Mouse (Mus musculus): ENCODE results near the gene Creb5. TPM values are rescaled to one million over a fixed set of nuclear protein-coding genes. Genes with fewer than 3 reads are reported as not detected.

Creb5 gene
- polyA plus RNA-seq, 1 experiment from 2014 or later: 9.5 TPM

DNA sequence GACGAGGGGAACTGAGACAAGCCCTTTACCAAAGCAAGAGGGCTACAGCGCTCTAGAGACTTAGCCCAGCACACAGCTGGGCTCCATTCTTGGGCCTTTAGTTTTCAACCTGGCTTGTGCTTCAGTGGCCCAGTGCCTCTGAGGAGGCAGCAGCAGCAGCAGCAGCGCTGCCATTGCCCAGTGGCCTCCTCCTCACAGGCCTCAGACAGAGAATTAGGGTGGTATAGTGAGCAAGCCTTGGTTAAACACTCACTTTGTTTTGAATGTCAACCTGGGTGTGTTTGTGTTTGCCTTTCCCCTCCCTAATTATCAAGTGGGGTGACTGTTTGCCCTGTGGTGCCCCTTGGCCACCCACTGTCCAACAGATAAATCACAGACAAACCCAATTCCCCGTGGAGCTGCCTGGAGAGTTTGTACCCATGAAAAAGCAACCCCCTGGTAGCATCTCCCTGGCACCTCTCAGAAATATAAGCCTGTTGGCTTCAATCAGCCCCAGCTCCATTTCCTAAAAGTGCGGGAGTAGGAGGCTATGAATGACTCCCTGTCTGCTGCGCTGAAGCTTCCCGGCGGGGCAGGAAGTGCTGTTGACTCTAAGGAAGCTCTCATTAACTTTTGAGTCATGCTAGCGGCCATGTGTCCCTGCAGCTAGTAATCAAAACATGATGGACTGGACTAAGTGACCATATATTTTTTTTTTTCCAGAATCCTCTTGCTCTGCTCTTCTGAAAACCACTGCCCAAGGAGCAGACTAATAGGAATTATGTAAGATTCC lies 328.6 kb downstream of the Creb5 start:
- Histone ChIP-seq H3K9ac (no peak overlapping the region), H3K36me3 (no peaks in the 10 kb centered on the region), H3K27me3 (replicated peaks) (no peaks in the 10 kb centered on the region), H3K9me3 (no peaks in the 10 kb centered on the region), H3K4me2 (no peak overlapping the region), H3K4me3 (replicated peaks) (no peak overlapping the region), H3K4me1 (no peaks in the 10 kb centered on the region), H3K27ac (no peak overlapping the region)
- WGBS: 41% methylated on average over 9 of the region's 9 CpGs
- no peak for ATAC-seq (ENCODE audit: insufficient read depth, low FRiP score, low read depth)

DNA sequence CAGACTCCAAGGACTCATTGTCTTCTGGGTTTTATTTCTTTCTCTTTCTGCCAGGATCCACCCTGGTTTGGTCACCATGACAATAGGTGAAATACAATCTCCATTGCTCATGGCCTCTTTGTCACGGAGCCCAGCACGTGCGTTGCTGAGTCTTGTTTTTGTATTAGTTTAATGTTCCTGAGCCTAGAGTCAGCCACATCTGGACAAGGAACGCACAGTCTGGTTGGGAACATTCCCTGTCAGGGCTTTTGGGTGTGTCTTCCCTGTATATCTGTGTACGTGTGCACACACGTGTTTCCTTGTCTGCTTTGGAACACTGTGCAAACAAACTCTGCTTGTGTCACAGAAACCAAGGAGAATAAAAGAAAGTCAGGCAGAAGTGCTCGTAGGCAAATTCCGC lies 331.1 kb downstream of the Creb5 start:
- no peaks in the 10 kb centered on the region for H3K9me3 ChIP-seq
- no peak overlapping the region for H3K4me3 ChIP-seq (replicated peaks)
- no peaks in the 10 kb centered on the region for H3K27me3 ChIP-seq (replicated peaks)
- H3K4me1 ChIP-seq: no peaks in the 10 kb centered on the region
- H3K4me2 ChIP-seq: no peak overlapping the region; the same call in 1 of the 2 replicates
- no peak for ATAC-seq (ENCODE audit: insufficient read depth, low FRiP score, low read depth)
- H3K36me3 ChIP-seq: no peaks in the 10 kb centered on the region
- H3K9ac ChIP-seq: no peak overlapping the region
- WGBS: 65% methylated on average over 8 of the region's 8 CpGs
- H3K27ac ChIP-seq: peak overlapping the region; percentile 46; the same call in 1 of the 2 replicates

DNA sequence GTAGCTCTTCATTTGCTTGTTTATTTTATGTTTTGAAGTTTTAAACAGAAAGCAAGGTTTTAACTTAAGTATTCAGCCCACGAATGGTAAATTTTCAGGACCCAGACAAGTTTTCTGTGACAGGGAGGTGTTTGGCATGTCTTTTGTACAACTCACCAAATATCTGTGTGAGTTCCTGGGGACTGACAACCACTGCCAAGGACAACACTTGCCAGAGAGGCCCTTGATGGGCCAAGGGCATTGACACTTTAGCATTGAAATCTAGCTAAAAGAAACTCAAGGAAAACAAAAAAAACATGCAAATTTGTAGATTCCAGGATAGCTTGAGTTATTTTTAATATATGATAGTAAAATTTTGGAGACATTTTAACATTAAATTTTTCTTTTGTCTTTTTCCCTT lies 332.6 kb downstream of the Creb5 start:
- no peak for ATAC-seq (ENCODE audit: insufficient read depth, low FRiP score, low read depth)
- Histone ChIP-seq H3K27me3 (replicated peaks) (no peaks in the 10 kb centered on the region), H3K27ac (no peak overlapping the region), H3K9ac (no peak overlapping the region), H3K4me2 (no peak overlapping the region), H3K9me3 (no peaks in the 10 kb centered on the region), H3K4me3 (replicated peaks) (no peak overlapping the region), H3K4me1 (no peaks in the 10 kb centered on the region), H3K36me3 (no peaks in the 10 kb centered on the region)
- 64% methylated on average over 1 of the region's 1 CpGs for WGBS

DNA sequence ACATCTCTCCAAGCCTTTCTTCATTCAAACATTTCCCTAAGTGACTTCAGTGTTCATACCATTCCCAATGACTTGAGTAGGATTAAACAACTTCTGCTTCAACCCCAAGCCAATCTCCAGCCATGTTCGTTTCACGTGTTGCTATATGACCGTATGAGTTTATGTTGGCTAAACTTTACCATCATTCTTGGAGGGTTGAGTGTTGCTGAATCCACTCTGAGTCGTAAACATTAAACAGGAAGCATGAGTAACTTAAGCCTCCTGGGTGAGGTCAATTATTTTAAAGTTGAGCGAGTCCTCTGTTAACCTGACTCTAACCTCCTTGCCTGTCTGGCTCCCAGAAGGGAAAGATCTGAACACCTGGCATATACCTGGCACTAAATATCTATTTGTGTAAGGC lies 334.2 kb downstream of the Creb5 start:
- H3K4me3 ChIP-seq (replicated peaks): no peak overlapping the region
- H3K4me1 ChIP-seq: no peaks in the 10 kb centered on the region
- ATAC-seq (ENCODE audit: insufficient read depth, low FRiP score, low read depth): no peak
- H3K27me3 ChIP-seq (replicated peaks): no peaks in the 10 kb centered on the region
- 53% methylated on average over 5 of the region's 5 CpGs for WGBS
- H3K9ac ChIP-seq: no peak overlapping the region
- no peak overlapping the region for H3K4me2 ChIP-seq
- H3K36me3 ChIP-seq: no peaks in the 10 kb centered on the region
- H3K27ac ChIP-seq: no peak overlapping the region
- no peaks in the 10 kb centered on the region for H3K9me3 ChIP-seq

DNA sequence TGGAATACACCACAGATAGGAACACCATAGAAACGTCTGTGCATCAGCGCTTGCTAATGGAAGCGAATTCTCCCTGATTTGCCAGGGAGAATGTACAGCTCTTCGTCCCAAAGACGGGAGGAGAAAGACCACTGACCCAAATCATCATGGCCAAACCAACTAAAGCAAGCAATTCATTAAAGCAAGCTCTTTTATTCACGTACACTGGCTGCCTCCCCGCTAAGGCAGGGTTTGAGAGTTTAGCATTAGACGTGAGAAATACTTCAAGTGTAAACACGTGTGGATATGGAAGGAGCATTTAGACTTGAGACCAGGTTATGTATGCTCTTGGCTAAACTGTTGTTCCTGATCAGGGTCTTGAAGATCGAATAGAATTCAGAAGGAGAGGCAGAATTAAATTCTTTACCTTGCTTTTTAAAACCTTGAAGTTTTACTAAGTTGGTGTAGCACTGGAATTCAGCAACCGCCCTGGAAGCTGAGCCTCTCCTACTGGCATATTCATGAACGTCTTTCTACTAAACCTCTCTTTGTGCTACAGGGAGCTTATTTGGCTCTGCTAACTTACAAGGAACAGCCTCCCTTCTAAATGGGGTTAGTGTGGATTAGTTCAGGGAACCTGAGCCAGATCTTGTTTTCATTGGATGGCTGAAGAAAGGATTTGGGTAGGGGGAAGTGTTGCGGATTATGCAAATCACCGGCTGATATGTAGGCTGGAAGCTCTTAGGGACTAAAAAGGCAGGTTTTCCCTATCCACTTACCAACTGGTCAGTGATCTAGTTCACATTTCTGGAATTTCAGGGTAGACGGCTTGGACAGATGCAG lies 337.6 kb downstream of the Creb5 start:
- no peak for ATAC-seq (ENCODE audit: insufficient read depth, low FRiP score, low read depth)
- Histone ChIP-seq H3K9me3 (no peaks in the 10 kb centered on the region), H3K9ac (no peak overlapping the region), H3K4me2 (no peak overlapping the region), H3K4me3 (replicated peaks) (no peak overlapping the region), H3K36me3 (no peaks in the 10 kb centered on the region), H3K27ac (no peak overlapping the region), H3K27me3 (replicated peaks) (no peaks in the 10 kb centered on the region), H3K4me1 (no peaks in the 10 kb centered on the region)
- 66% methylated on average over 15 of the region's 15 CpGs for WGBS

DNA sequence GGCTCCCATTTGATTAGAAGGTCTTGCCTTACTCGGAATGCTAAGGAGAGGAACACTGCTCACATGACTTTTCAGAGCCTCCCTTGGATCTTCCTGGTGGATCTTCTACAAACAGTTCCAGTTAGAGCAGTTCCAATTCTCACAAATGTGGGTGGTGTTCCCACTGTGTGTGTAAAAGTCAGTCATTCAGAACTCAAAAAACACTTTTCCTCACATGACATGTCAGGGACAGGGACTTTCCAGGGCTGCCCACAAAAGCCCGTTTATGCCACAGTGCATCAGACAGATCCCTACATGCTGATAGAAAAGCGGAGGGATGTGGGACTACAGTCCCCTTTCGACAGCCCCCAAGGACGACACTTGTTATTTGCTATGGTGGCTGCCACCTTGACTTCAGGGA lies 339.0 kb downstream of the Creb5 start:
- no peaks in the 10 kb centered on the region for H3K9me3 ChIP-seq
- H3K27ac ChIP-seq: no peak overlapping the region
- no peaks in the 10 kb centered on the region for H3K27me3 ChIP-seq (replicated peaks)
- H3K4me3 ChIP-seq (replicated peaks): no peak overlapping the region
- ATAC-seq (ENCODE audit: insufficient read depth, low FRiP score, low read depth): no peak
- H3K36me3 ChIP-seq: no peaks in the 10 kb centered on the region
- no peaks in the 10 kb centered on the region for H3K4me1 ChIP-seq
- H3K4me2 ChIP-seq: no peak overlapping the region
- H3K9ac ChIP-seq: no peak overlapping the region
- 89% methylated on average over 5 of the region's 5 CpGs for WGBS

DNA sequence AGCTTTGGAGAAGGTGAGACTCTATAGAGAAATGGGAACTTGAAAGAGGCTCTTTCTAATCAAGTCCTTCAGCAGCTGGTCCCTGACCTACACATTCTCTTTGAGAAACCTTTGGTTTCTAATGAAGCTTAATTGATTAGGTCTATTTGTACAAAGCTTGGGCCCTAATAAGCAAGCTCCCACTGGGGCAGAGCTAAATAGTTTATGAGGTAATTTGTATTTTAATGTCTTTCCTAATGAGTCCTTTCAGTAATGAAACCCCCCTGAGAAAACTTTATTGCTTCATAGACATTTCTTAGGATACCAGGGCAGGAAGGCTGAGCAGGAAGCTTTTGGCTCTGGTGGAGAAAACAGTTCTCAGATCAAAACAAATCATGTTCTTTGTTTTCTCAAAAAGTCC lies 341.6 kb downstream of the Creb5 start:
- no peaks in the 10 kb centered on the region for H3K36me3 ChIP-seq
- no peak for ATAC-seq (ENCODE audit: insufficient read depth, low FRiP score, low read depth)
- no peak overlapping the region for H3K9ac ChIP-seq

DNA sequence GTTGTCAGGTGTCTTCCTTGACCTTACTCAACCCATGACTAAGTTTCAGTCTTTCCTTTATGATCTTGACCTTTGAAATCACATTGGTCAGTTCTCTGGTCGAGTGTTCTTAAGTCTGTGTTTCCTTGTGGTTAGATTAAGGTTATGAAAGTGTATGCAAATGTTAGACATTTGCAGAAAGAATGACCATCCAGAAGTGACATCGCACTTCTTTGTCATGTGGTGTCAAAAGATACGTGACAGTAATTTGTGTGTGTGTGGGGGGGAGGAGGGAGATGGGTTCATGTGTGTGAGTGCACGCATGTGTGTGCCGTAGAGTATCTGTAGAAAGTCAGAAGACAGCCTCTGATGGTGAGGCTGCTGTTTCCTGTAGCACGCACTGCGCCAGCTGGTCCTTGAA lies 348.4 kb downstream of the Creb5 start:
- ATAC-seq (ENCODE audit: insufficient read depth, low FRiP score, low read depth): no peak
- Histone ChIP-seq H3K9ac (no peak overlapping the region), H3K36me3 (no peaks in the 10 kb centered on the region), H3K27me3 (replicated peaks) (no peaks in the 10 kb centered on the region), H3K4me3 (replicated peaks) (no peak overlapping the region), H3K4me2 (no peak overlapping the region), H3K4me1 (no peaks in the 10 kb centered on the region), H3K9me3 (no peaks in the 10 kb centered on the region), H3K27ac (no peak overlapping the region)
- WGBS: 83% methylated on average over 7 of the region's 7 CpGs

More for the DNA sequence above, 341.6 kb downstream of the Creb5 start:
- no peak overlapping the region for H3K27ac ChIP-seq
- no peak overlapping the region for H3K4me2 ChIP-seq
- no peak overlapping the region for H3K4me3 ChIP-seq (replicated peaks)
- H3K4me1 ChIP-seq: no peaks in the 10 kb centered on the region
- H3K9me3 ChIP-seq: no peaks in the 10 kb centered on the region
- no peaks in the 10 kb centered on the region for H3K27me3 ChIP-seq (replicated peaks)

DNA sequence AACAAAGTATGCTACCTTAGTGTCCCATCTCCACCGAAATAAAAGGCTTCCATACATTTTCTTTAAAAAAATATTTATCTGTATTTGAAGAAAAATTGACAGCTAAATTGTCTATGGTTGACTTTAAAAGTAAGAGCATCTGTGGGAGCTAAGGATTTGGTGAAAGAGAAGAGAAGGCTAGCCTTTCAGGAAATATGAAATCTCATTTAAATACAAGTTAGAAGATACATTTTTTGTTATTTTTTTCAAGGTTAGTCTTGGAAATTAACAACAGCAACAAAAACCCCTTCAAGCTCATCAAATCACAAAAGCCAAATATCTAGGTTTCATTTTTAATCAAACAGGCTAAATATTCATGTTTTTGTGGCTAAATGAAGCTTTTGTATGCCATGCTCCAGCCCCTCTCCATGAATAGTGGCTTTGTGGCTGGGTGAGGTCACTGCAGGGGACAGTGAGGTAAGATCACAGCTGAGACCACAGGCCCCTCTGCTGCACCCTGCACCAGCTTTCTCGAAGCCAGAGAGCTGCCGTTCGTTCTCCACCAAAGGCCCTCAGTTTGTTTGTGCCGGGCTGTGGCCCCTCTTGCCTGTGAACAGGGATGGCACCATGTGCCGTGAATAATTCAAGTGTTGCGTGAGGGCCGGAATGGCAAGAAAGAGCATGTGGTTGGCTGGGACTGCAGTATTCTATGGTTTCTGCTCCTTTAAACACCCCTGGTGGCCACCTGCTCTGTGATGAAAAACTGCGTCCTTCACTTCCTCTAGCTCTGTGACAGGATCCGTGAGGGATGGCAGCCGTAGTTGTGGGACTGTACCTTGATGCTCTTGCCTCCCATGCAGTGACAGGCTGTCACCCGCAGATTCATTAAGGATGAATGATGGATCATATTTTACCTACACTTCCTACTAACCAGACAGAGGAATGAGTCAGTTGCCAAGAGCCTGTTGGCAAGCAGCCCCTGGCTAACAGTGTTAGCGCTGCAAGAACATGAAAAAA lies 350.6 kb downstream of the Creb5 start:
- H3K36me3 ChIP-seq: no peaks in the 10 kb centered on the region
- no peaks in the 10 kb centered on the region for H3K27me3 ChIP-seq (replicated peaks)
- no peaks in the 10 kb centered on the region for H3K4me1 ChIP-seq
- no peak overlapping the region for H3K27ac ChIP-seq
- H3K4me2 ChIP-seq: no peak overlapping the region
- no peak overlapping the region for H3K4me3 ChIP-seq (replicated peaks)
- WGBS: 69% methylated on average over 13 of the region's 13 CpGs
- H3K9me3 ChIP-seq: no peaks in the 10 kb centered on the region
- no peak for ATAC-seq (ENCODE audit: insufficient read depth, low FRiP score, low read depth)
- no peak overlapping the region for H3K9ac ChIP-seq

DNA sequence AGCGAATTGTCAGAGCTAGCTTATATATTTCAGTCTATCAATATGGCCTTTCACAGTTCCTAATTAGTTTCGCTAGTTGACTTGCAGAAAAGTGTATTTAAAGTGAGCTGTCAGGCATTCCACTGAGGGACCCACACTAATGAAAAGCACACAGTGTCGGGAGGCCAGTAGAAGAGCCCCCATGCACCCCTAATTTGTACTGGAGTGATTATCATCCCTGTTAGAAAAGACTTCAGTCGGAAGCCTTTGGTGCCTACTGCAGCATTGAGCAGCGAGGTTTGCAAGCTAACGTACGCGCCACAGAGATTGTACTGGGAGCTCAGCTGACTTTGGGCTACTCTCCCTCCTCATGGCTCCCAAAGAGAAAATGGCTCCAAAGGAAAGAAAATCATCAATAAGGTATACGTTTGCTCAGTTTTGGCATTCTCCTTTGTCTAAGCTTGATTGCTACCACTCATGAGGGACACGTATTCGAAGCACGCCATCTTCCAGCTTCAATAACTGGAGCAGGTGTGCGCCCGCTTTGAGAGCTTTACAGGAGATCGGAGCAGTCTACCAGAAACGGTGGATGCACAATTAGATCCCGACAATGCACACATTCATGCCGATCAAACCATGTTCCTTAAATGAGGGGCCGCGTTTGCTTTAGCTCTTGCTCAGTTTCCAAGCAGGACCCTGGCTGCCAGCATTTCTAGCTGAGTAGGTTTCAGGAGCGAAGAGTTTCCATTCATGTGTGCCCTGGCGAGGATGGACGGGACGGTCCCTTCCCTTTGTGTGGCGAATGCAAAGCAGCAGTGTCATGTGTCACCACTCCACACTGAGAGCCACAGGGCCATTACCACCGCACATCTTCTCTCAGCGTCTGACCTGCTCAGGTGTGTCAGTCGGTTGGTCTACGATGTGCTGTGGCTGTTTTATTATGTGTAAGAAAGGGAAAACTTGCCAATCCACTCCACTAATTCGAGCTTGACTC lies 354.8 kb downstream of the Creb5 start:
- no peak for ATAC-seq (ENCODE audit: insufficient read depth, low FRiP score, low read depth)
- Histone ChIP-seq H3K27me3 (replicated peaks) (no peaks in the 10 kb centered on the region), H3K9ac (no peak overlapping the region), H3K27ac (no peak overlapping the region), H3K4me1 (no peaks in the 10 kb centered on the region), H3K4me2 (no peak overlapping the region), H3K36me3 (no peaks in the 10 kb centered on the region), H3K9me3 (no peaks in the 10 kb centered on the region), H3K4me3 (replicated peaks) (no peak overlapping the region)
- WGBS: 87% methylated on average over 30 of the region's 30 CpGs

Measured in stomach, embryonic 15.5 days (tissue).